Mouse (Mus musculus) effector memory CD4-positive, alpha-beta T cell, adult 7 months (primary cell): ENCODE data around the gene Wdr70. TPM values are rescaled to one million over a fixed set of nuclear protein-coding genes. Genes with fewer than 3 reads are reported as not detected.

Experiments used
- polyA plus RNA-seq: library from polyadenylated mRNA; unstranded; fragments of 100-300 nt; shearing (Covaris generic); gene quantifications from one replicate; pipeline ENCODE4 v1.2.1, GENCODE M21; 2017

Wdr70 gene
- polyA plus RNA-seq, result 34.3 TPM

GRCm38 (mm10) chr15:8098774-8099749 is at the start of gene Wdr70:
TSS of gene Wdr70 (minus strand) at chr15:8099209.

DNA sequence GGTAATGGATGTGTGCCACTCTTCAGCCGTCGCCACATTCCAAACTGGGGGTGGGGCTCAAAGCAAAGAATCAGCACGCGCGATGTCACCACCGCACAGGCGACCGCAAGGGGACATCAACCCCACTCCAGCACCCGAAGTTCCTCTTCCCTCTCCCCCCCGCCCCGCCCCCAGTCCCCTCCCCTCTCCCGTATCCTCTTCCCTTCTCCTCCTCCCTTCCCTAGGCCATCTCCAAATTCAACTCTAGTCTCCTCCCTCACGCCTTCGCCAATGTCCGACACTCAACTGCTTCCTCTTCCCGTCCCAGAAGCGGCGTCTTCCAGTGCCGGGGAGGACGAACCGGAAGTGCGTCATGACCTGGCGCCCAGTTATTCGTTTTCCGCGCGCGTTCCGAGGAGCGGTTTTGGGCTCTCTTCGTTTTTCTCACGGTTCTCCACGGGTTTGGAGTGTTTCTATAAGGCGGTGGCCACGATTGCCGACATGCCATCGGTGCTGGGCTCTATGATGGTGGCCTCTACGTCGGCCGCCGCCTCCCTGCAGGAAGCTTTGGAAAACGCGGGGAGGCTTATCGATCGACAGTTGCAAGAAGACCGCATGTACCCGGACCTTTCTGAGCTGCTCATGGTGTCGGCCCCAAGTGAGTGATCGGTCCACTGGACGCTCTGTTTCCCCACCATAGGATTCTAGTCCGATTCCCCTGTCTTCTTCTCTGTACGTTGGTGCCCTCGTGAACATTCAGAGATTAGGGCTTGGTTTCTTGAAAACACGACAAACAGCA is 10.1 kb upstream of the Wdr70 start, which contains the start of gene Nup155:
Nup155 (plus strand) TSS at position 308 of the 778 bp plus-strand sequence.

Other genes with a start within 250 kb of the Wdr70 start
- 10.9 TPM for gene Nup155, start 10.1 kb upstream of the Wdr70 start, polyA plus RNA-seq
- gene Cplane1, start 69.9 kb upstream of the Wdr70 start, polyA plus RNA-seq, result 13.6 TPM